Mouse (Mus musculus): ENCODE measurements around the gene Hnrnpl. TPM values are rescaled to one million over a fixed set of nuclear protein-coding genes. Genes with fewer than 3 reads are reported as not detected.
"Not testable (repeated sequence)": the region's sequence is repeated elsewhere in the genome, so short reads cannot be mapped to it uniquely, and the experiment has no call there.

Gene Hnrnpl
- polyA plus RNA-seq, 1 experiment from 2014 or later: 312 TPM

DNA sequence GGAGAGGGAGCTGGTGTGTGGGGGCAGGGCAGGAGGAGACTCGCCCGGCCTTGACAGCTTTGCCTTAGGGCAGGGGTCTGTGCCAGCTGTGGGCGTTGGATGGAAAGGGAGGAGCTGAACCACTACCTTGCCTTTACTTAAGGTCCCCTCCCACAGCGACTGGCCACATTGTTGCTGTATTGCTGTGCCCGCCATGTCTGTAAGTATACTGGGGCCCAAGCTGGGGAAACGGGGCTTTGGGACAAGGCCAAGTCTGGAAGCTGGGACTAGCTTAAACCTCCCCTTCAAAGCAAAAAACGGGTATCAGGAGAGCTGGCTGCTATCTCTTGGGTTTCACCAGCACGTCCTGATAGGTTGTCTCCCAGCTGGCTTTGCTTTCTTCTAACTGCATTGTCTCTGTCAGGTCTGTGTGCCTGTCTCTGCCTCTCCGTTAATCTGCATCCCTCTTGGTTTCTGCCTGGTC lies 56.0 kb downstream of the Hnrnpl start:
- Histone ChIP-seq H3K4me2 (replicated peaks; ENCODE audit: low read depth, low read length) (no peak overlapping the region), H3K9ac (ENCODE audit: low read depth, low read length) (0 out of 2 replicates have a peak overlapping the region, but pooled peaks have one; percentile 15), H3K4me3 (ENCODE audit: low read depth, low read length) (no peak overlapping the region), H3K27me3 (ENCODE audit: control insufficient read depth, insufficient read depth, low read length) (no peaks in the 10 kb centered on the region), H3K4me1 (replicated peaks; ENCODE audit: control insufficient read depth, insufficient read depth, low read length) (no peaks in the 10 kb centered on the region), H3K27ac (ENCODE audit: low read depth, low read length) (no peak overlapping the region), H3K36me3 (ENCODE audit: control insufficient read depth, insufficient read depth, low read length) (no peaks in the 10 kb centered on the region), H3K9me3 (ENCODE audit: control insufficient read depth, low read length) (no peaks in the 10 kb centered on the region)
- ATAC-seq (ENCODE audit: low FRiP score) (no peak), DNase-seq (ENCODE audit: low spot score) (no peak)
- WGBS: 63% methylated on average over 9 of the region's 9 CpGs

- Histone ChIP-seq H3K27ac (ENCODE audit: low read depth, low read length) (no peak overlapping the region), H3K9ac (ENCODE audit: low read depth, low read length) (0 out of 2 replicates have a peak overlapping the region, but pooled peaks have one; percentile 11), H3K4me2 (replicated peaks; ENCODE audit: low read depth, low read length) (peak overlapping the region; percentile 29), H3K36me3 (ENCODE audit: control insufficient read depth, insufficient read depth, low read length) (no peaks in the 10 kb centered on the region), H3K9me3 (ENCODE audit: control insufficient read depth, low read length) (no peaks in the 10 kb centered on the region), H3K4me3 (ENCODE audit: low read depth, low read length) (peak overlapping the region; percentile 4; the same call in 1 of the 2 replicates), H3K27me3 (ENCODE audit: control insufficient read depth, insufficient read depth, low read length) (no peaks in the 10 kb centered on the region), H3K4me1 (replicated peaks; ENCODE audit: control insufficient read depth, insufficient read depth, low read length) (no peaks in the 10 kb centered on the region)
- no peak for ATAC-seq (ENCODE audit: low FRiP score)
- peak; percentile 72 for DNase-seq (ENCODE audit: low spot score)
- 46% methylated on average over 33 of the region's 33 CpGs for WGBS
Observed at GRCm38 (mm10) chr7:28865481-28866300, 57.4 kb downstream of the Hnrnpl start.

GRCm38 (mm10) chr7:28866769-28867507 lies 58.6 kb downstream of the Hnrnpl start:
- Histone ChIP-seq H3K27ac (ENCODE audit: low read depth, low read length) (no peak overlapping the region), H3K4me1 (replicated peaks; ENCODE audit: control insufficient read depth, insufficient read depth, low read length) (no peaks in the 10 kb centered on the region), H3K4me2 (replicated peaks; ENCODE audit: low read depth, low read length) (no peak overlapping the region), H3K4me3 (ENCODE audit: low read depth, low read length) (no peak overlapping the region), H3K27me3 (ENCODE audit: control insufficient read depth, insufficient read depth, low read length) (no peaks in the 10 kb centered on the region), H3K9ac (ENCODE audit: low read depth, low read length) (no peak overlapping the region), H3K9me3 (ENCODE audit: control insufficient read depth, low read length) (no peaks in the 10 kb centered on the region), H3K36me3 (ENCODE audit: control insufficient read depth, insufficient read depth, low read length) (no peaks in the 10 kb centered on the region)
- 93% methylated on average over 28 of the region's 28 CpGs for WGBS
- ATAC-seq (ENCODE audit: low FRiP score): no peak
- no peak for DNase-seq (ENCODE audit: low spot score)

GRCm38 (mm10) chr7:28867508-28868340 lies 59.4 kb downstream of the Hnrnpl start:
- not testable (repeated sequence) for H3K4me2 ChIP-seq (replicated peaks; ENCODE audit: low read depth, low read length)
- 32% methylated on average over 23 of the region's 23 CpGs for WGBS

GRCm38 (mm10) chr7:28870901-28871664 lies 62.7 kb downstream of the Hnrnpl start:
- no peaks in the 10 kb centered on the region for H3K36me3 ChIP-seq (ENCODE audit: control insufficient read depth, insufficient read depth, low read length)
- H3K4me3 ChIP-seq (ENCODE audit: low read depth, low read length): no peak overlapping the region
- no peak for ATAC-seq (ENCODE audit: low FRiP score)

More at GRCm38 (mm10) chr7:28867508-28868340, 59.4 kb downstream of the Hnrnpl start:
- H3K4me3 ChIP-seq (ENCODE audit: low read depth, low read length); H3K27me3 ChIP-seq (ENCODE audit: control insufficient read depth, insufficient read depth, low read length); H3K9me3 ChIP-seq (ENCODE audit: control insufficient read depth, low read length); H3K9ac ChIP-seq (ENCODE audit: low read depth, low read length); H3K36me3 ChIP-seq (ENCODE audit: control insufficient read depth, insufficient read depth, low read length); ATAC-seq (ENCODE audit: low FRiP score); H3K4me1 ChIP-seq (replicated peaks; ENCODE audit: control insufficient read depth, insufficient read depth, low read length); H3K27ac ChIP-seq (ENCODE audit: low read depth, low read length): not testable (repeated sequence)
- DNase-seq (ENCODE audit: low spot score): peak; percentile 83

More at GRCm38 (mm10) chr7:28870901-28871664, 62.7 kb downstream of the Hnrnpl start:
- Histone ChIP-seq H3K4me2 (replicated peaks; ENCODE audit: low read depth, low read length) (no peak overlapping the region), H3K9me3 (ENCODE audit: control insufficient read depth, low read length) (no peaks in the 10 kb centered on the region), H3K9ac (ENCODE audit: low read depth, low read length) (no peak overlapping the region), H3K27me3 (ENCODE audit: control insufficient read depth, insufficient read depth, low read length) (no peaks in the 10 kb centered on the region), H3K4me1 (replicated peaks; ENCODE audit: control insufficient read depth, insufficient read depth, low read length) (no peaks in the 10 kb centered on the region), H3K27ac (ENCODE audit: low read depth, low read length) (no peak overlapping the region)
- WGBS: 91% methylated on average over 24 of the region's 24 CpGs
- no peak for DNase-seq (ENCODE audit: low spot score)

Other genes with a start within 250 kb of the Hnrnpl start
- gene Samd4b, start 210.4 kb upstream of the Hnrnpl start, polyA plus RNA-seq (2014; fragmentation: Nextera tagmentation; extraction: Ambion mirVana): 25.3 and 27.4 TPM in 2 replicates
- gene Pak4, start 210.4 kb upstream of the Hnrnpl start, polyA plus RNA-seq (2014; fragmentation: Nextera tagmentation; extraction: Ambion mirVana): 30.5 and 32.6 TPM in 2 replicates
- gene Acp7, start 177.2 kb upstream of the Hnrnpl start, polyA plus RNA-seq (2014; fragmentation: Nextera tagmentation; extraction: Ambion mirVana): not detected in 2 replicates
- gene Fbxo27, start 115.7 kb upstream of the Hnrnpl start, polyA plus RNA-seq (2014; fragmentation: Nextera tagmentation; extraction: Ambion mirVana): 5.1 and 5.5 TPM in 2 replicates
- 8.5 and 9.4 TPM in 2 replicates for gene Fbxo17, start 91.7 kb upstream of the Hnrnpl start, polyA plus RNA-seq (2014; fragmentation: Nextera tagmentation; extraction: Ambion mirVana)
- 131 and 132 TPM in 2 replicates for gene Mrps12, start 66.7 kb upstream of the Hnrnpl start, polyA plus RNA-seq (2014; fragmentation: Nextera tagmentation; extraction: Ambion mirVana)
- 27.2 and 27.7 TPM in 2 replicates for gene Sars2, start 66.5 kb upstream of the Hnrnpl start, polyA plus RNA-seq (2014; fragmentation: Nextera tagmentation; extraction: Ambion mirVana)
- 0.97 and 1.2 TPM in 2 replicates for gene Ccer2, start 52.4 kb upstream of the Hnrnpl start, polyA plus RNA-seq (2014; fragmentation: Nextera tagmentation; extraction: Ambion mirVana)
- gene Sirt2, start 41.8 kb upstream of the Hnrnpl start, polyA plus RNA-seq (2014; fragmentation: Nextera tagmentation; extraction: Ambion mirVana): 79.1 and 80.3 TPM in 2 replicates
- 42.0 and 43.7 TPM in 2 replicates for gene Nfkbib, start 41.0 kb upstream of the Hnrnpl start, polyA plus RNA-seq (2014; fragmentation: Nextera tagmentation; extraction: Ambion mirVana)
- gene Rinl, start 19.6 kb upstream of the Hnrnpl start, polyA plus RNA-seq (2014; fragmentation: Nextera tagmentation; extraction: Ambion mirVana): 2.5 and 2.7 TPM in 2 replicates
- gene Ech1, start 16.7 kb downstream of the Hnrnpl start, polyA plus RNA-seq (2014; fragmentation: Nextera tagmentation; extraction: Ambion mirVana): 83.8 and 84.2 TPM in 2 replicates
- gene Lgals4, start 25.3 kb downstream of the Hnrnpl start, polyA plus RNA-seq (2014; fragmentation: Nextera tagmentation; extraction: Ambion mirVana): 2.1 and 2.5 TPM in 2 replicates
- 1.7 and 2.7 TPM in 2 replicates for gene Lgals7, start 55.3 kb downstream of the Hnrnpl start, polyA plus RNA-seq (2014; fragmentation: Nextera tagmentation; extraction: Ambion mirVana)
- gene Capn12, start 72.9 kb downstream of the Hnrnpl start, polyA plus RNA-seq (2014; fragmentation: Nextera tagmentation; extraction: Ambion mirVana): 0.21 and 0.29 TPM in 2 replicates
- 134 and 157 TPM in 2 replicates for gene Actn4, start 153.8 kb downstream of the Hnrnpl start, polyA plus RNA-seq (2014; fragmentation: Nextera tagmentation; extraction: Ambion mirVana)
- gene Eif3k, start 173.3 kb downstream of the Hnrnpl start, polyA plus RNA-seq (2014; fragmentation: Nextera tagmentation; extraction: Ambion mirVana): 389 and 409 TPM in 2 replicates
- gene Map4k1, start 173.5 kb downstream of the Hnrnpl start, polyA plus RNA-seq (2014; fragmentation: Nextera tagmentation; extraction: Ambion mirVana): 4.3 and 5.0 TPM in 2 replicates